In the genomic region with DNA sequence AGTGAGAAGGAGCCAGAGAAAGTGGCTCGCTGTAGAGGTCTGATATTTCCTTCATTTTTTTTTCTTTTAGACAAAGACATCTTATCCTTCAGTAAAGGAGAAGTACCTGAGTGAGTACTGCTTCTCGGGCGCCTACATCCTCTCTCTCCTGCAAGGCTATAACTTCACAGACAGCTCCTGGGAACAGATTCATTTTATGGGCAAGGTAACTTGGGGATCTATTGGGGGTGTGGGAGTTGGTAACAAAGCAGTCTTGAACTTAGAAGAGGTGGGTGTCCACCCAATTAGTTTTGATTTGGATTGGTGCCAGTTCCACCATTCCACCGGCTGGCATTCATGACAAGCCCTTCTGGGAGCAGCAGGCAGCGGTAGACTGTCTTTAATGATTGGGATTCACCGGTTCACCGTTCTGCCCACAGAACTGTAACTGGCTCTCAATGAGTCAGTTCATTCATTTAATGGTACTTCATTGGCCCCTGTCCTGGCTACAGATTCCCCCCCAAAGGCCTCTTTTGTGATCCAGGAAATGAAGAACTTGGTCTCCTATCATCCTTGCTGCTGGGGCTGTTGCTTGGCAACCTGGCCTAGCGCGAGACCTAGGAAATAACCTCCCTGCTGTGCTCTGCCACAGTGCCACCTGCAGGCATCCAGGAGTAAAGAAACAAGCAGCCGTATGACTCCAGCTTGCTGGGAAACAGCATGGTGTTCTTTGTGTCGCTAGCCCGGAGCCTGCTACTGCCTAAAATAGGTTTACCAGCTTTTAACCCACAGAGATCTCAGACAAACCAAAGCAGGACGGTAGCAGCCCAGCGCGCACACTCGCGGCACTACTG, we compare ENCODE assay signal across 7 mouse cellular contexts. TPM values are rescaled to one million over a fixed set of nuclear protein-coding genes. Genes with fewer than 3 reads are reported as not detected.
DNase-seq lines count a peak whose midpoint lies in the region; ATAC-seq lines count a peak whose summit lies in the region.

No protein-coding gene starts in this region.

- peak; percentile 36 for DNase-seq in adrenal gland, adult 8-10 months
- peak; percentile 94 for DNase-seq in embryo, embryonic 10.5 days (ENCODE audit: low spot score)
- peak; percentile 81 for DNase-seq in gastrocnemius, postnatal 14 days
- DNase-seq in induced T-regulatory cell, adult 2 months (ENCODE audit: low read depth), result peak; percentile 77
- peak; percentile 75 to 78 for DNase-seq in left cerebral cortex, adult 9 months (ENCODE audit: low spot score in 2 of 2)
- peak; percentile 76 for DNase-seq in right cerebral cortex, postnatal 14 days

- peak; percentile 100 for ATAC-seq in megakaryocyte progenitor cell, adult 5-6 weeks (replicated peaks; ENCODE audit: poor library complexity)

- intact Hi-C loops in gastrocnemius, postnatal 14 days (cut with DNase I; ENCODE audit: low total_unique reads), result no loop called here

RNA-seq across cellular contexts. Expression of a gene that starts 11.7 kb away (rescaled TPM):
- not detected for total RNA-seq in adrenal gland, adult 8-10 months (2022)
- total RNA-seq in gastrocnemius, postnatal 14 days (2021), result not detected
- total RNA-seq in megakaryocyte progenitor cell, adult 5-6 weeks (2015), result 0.15 and 0.81 TPM in 2 replicates
- total RNA-seq in megakaryocyte progenitor cell, adult 5-6 weeks (2017), result 0.37 TPM in 1 of 2 replicates, not detected in the other

Comparison
In these comparisons a context has a peak if more than half of its experiments do, and no peak if none do; other contexts are left out.
1. Peak in every context shown above with its lines: DNase-seq and ATAC-seq.
2. DNase-seq: peak in every context shown above with its lines; median percentile 94 in embryo, embryonic 10.5 days; 81 in gastrocnemius, postnatal 14 days; 77 in induced T-regulatory cell, adult 2 months; 76 in left cerebral cortex, adult 9 months; 76 in right cerebral cortex, postnatal 14 days; 36 in adrenal gland, adult 8-10 months.